Mouse (Mus musculus) heart, embryonic 11.5 days (tissue): ENCODE measurements around the gene Cacna2d1. TPM values are rescaled to one million over a fixed set of nuclear protein-coding genes. Genes with fewer than 3 reads are reported as not detected.

Experiments used
- ATAC-seq: fragments of 200-750 bp; cut with Nextera tagmentation; replicated peaks from 2 replicates; pipeline ENCODE4 v1.8.0; 2017; ENCODE audit warnings: moderate library complexity; ENCODE audit not compliant: insufficient number of reproducible peaks, low FRiP score, low TSS enrichment
- H3K27ac ChIP-seq: fragments of 300-500 bp; sonication (generic); 2 replicates; pipeline ENCODE4 v1.5.1; 2014; ENCODE audit warnings: mild to moderate bottlenecking, low read depth, low read length
- H3K27me3 ChIP-seq: fragments of 300-500 bp; sonication (generic); 2 replicates; pipeline ENCODE4 v1.6.1; 2014; ENCODE audit warnings: mild to moderate bottlenecking, low read length, mixed read lengths; ENCODE audit not compliant: control insufficient read depth, insufficient read depth
- H3K36me3 ChIP-seq: fragments of 300-500 bp; sonication (generic); 2 replicates; pipeline ENCODE4 v1.6.1; 2014; ENCODE audit warnings: mild to moderate bottlenecking, low read length, moderate library complexity, mixed read lengths; ENCODE audit not compliant: control insufficient read depth, insufficient read depth
- H3K4me1 ChIP-seq: fragments of 300-500 bp; sonication (generic); 2 replicates; pipeline ENCODE4 v1.6.1; 2014; ENCODE audit warnings: low read length; ENCODE audit not compliant: control insufficient read depth, insufficient read depth
- H3K4me2 ChIP-seq: fragments of 300-500 bp; sonication (generic); 2 replicates; pipeline ENCODE4 v1.6.1; 2014; ENCODE audit warnings: mild to moderate bottlenecking, moderate library complexity
- H3K4me3 ChIP-seq: fragments of 300-500 bp; sonication (generic); 2 replicates; pipeline ENCODE4 v1.5.1; 2014; ENCODE audit warnings: low read depth, low read length
- H3K9ac ChIP-seq: fragments of 300-500 bp; sonication (generic); 2 replicates; pipeline ENCODE4 v1.6.1; 2014; ENCODE audit warnings: mild to moderate bottlenecking, low read depth, low read length, moderate library complexity
- H3K9me3 ChIP-seq: fragments of 300-500 bp; sonication (generic); replicated peaks from 2 replicates; pipeline ENCODE4 v1.6.1; 2016; ENCODE audit warnings: low read length; ENCODE audit not compliant: control insufficient read depth
- WGBS: fragments of 180-500 bp; shearing (Covaris S2); extraction: QIAGEN DNeasy Blood & Tissue Kit; methylation state at CpG from one replicate; pipeline ENCODE4 v1.1.7; 2014; ENCODE audit not compliant: insufficient replicate concordance; 5-methylcytosine and 5-hydroxymethylcytosine counted together
- polyA plus RNA-seq: library from polyadenylated mRNA; unstranded; fragments of >200 nt; fragmentation: Nextera tagmentation; extraction: Ambion mirVana; gene quantifications from 2 replicates; pipeline ENCODE4 v1.2.1, GENCODE M21; 2014

The Cacna2d1 gene
- polyA plus RNA-seq, 1 experiment from 2014 or later = 17.9 TPM

DNA sequence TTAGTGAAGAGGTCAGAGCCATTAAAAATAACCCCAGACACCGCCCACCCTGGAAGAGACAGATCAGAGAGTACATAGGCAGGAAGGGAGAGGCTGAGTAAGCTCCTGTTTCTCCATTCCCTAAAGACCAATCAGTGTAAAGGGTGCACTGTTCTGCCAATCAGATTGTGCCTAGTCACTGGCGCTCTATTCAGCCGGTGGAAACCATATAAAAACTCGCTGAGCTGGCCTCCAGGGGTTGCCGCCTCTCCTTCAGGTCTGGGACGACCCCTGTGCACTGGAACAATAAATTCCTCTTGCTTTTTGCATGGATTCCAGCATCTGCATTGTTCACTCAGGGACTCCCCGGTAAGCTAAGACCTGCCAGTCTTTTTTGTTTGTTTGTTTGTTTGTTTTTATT, 246.6 kb downstream of the Cacna2d1 start:
- no peak for ATAC-seq
- peaks cover 8% of the 10 kb centered on the region for H3K4me1 ChIP-seq
- H3K27me3 ChIP-seq = no peaks in the 10 kb centered on the region
- no peak overlapping the region for H3K9ac ChIP-seq
- no peak overlapping the region for H3K27ac ChIP-seq
- no peaks in the 10 kb centered on the region for H3K9me3 ChIP-seq
- H3K4me3 ChIP-seq = no peak overlapping the region
- H3K4me2 ChIP-seq = no peak overlapping the region
- no peaks in the 10 kb centered on the region for H3K36me3 ChIP-seq
- 82% methylated on average over 7 of the region's 7 CpGs for WGBS

DNA sequence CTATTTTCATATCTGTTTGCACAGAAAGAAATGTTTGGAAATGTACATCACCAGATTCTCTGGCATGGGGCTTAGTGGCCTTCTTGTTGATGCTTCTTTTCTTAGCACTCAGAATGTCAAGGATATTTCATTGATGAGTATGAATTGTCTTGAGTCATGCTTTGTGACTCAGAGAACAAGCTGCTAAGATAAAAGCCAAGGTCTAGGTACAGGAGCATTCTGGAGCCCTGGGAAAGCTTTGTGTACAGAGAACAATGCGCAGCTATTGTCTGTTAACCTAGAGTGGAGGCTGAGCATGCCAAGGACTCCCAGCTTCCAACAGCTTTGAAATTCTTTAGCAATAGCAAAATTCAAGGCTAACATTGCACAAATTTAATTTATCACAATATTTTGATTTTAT, 249.6 kb downstream of the Cacna2d1 start:
- peaks cover 8% of the 10 kb centered on the region for H3K4me1 ChIP-seq
- H3K27ac ChIP-seq = no peak overlapping the region
- H3K4me3 ChIP-seq = no peak overlapping the region
- WGBS = 88% methylated on average over 1 of the region's 1 CpGs
- no peaks in the 10 kb centered on the region for H3K36me3 ChIP-seq
- no peak overlapping the region for H3K9ac ChIP-seq
- H3K27me3 ChIP-seq = no peaks in the 10 kb centered on the region
- no peaks in the 10 kb centered on the region for H3K9me3 ChIP-seq
- H3K4me2 ChIP-seq = no peak overlapping the region
- no peak for ATAC-seq

DNA sequence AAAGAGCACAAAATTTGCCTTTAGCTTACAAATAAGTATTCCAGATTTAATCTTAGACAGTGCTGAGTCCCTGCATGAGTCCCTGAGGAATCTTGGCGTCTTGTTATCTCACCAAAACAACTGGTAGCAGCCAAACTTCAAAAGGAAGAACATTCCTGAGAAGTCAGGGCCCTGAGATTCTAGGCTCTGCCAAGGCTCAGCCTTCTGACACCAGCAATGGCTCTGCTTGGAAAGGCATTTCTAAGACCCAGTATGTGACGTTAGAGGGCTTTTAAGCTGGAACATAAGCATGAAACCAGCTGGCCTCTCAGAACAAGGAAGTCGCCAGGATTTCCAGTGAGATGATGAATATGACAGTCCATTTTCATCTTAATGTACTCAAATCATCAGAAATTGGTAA, 253.4 kb downstream of the Cacna2d1 start:
- Histone ChIP-seq H3K9me3 (no peaks in the 10 kb centered on the region), H3K4me1 (peaks cover 4% of the 10 kb centered on the region), H3K27me3 (no peaks in the 10 kb centered on the region), H3K4me3 (no peak overlapping the region), H3K27ac (no peak overlapping the region), H3K9ac (no peak overlapping the region), H3K4me2 (no peak overlapping the region), H3K36me3 (no peaks in the 10 kb centered on the region)
- ATAC-seq = no peak
- WGBS = 13% methylated on average over 3 of the region's 3 CpGs

DNA sequence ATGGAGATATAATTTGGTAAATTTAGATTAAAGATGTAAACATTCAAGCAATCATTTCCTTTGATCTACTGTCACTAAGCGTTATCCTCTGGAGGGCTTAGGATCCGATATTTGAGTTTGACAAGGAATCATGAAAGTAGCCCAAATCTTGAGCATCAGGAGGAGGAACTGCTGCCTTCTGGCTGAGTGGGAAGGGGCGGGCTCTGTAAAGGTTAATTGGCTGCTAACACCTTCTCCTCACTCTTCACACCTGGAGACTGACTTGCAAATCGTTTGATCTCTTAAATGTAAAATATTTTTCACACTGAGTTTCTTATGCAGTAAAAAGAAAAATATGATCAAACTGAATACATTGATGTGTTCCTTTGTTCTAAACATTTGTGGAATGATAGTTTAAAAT, 255.4 kb downstream of the Cacna2d1 start:
- Histone ChIP-seq H3K9me3 (no peaks in the 10 kb centered on the region), H3K36me3 (no peaks in the 10 kb centered on the region), H3K9ac (no peak overlapping the region), H3K27ac (no peak overlapping the region), H3K4me2 (no peak overlapping the region), H3K4me3 (no peak overlapping the region), H3K4me1 (no peaks in the 10 kb centered on the region), H3K27me3 (no peaks in the 10 kb centered on the region)
- no peak for ATAC-seq
- WGBS = 48% methylated on average over 4 of the region's 4 CpGs

DNA sequence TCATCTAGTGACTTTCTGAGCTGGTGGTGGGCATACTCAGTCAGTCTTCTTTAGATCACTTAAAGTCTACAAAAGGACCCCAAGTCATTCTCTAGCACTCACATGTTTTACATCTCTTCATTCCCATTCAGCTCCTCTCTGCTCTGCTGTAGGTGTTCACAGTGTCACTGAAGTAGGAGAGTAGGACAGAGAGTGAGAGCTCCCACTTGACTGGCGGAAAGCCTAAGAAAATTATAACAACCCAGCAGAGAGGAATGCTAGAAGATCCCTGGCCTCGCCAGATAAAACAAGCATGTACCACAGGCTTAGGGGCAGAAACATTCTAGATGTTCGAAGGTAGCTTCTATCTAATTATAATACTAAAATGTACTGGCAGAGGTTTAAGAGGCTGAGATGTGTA, 256.7 kb downstream of the Cacna2d1 start:
- H3K27me3 ChIP-seq = no peaks in the 10 kb centered on the region
- no peak for ATAC-seq
- H3K4me2 ChIP-seq = no peak overlapping the region
- H3K9me3 ChIP-seq = no peaks in the 10 kb centered on the region
- no peaks in the 10 kb centered on the region for H3K4me1 ChIP-seq
- no peak overlapping the region for H3K27ac ChIP-seq
- H3K9ac ChIP-seq = no peak overlapping the region
- H3K4me3 ChIP-seq = no peak overlapping the region
- WGBS = 85% methylated on average over 3 of the region's 3 CpGs
- H3K36me3 ChIP-seq = no peaks in the 10 kb centered on the region

DNA sequence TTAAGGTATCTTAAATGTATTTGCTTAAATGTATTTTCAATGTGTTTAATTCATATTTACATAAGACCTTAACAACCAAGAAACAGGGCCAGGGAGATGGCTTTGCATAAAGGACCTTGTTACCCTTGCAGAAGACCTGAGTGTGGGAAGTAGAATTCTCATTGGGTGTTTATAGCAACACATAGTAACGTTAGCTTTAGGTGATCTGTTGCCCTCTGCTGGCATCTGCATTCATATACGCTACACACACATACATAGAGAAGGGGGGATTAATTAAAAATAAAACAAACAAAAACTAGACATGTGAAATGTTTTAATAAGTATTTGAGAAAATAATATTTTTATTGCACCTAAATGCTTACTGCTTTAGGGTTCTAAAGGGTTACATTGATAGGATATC, 265.3 kb downstream of the Cacna2d1 start:
- H3K27me3 ChIP-seq = no peaks in the 10 kb centered on the region
- H3K27ac ChIP-seq = no peak overlapping the region
- no peak for ATAC-seq
- H3K4me2 ChIP-seq = no peak overlapping the region
- WGBS = 48% methylated on average over 2 of the region's 2 CpGs
- no peak overlapping the region for H3K9ac ChIP-seq
- no peaks in the 10 kb centered on the region for H3K9me3 ChIP-seq
- H3K4me1 ChIP-seq = no peaks in the 10 kb centered on the region
- no peaks in the 10 kb centered on the region for H3K36me3 ChIP-seq
- H3K4me3 ChIP-seq = no peak overlapping the region

DNA sequence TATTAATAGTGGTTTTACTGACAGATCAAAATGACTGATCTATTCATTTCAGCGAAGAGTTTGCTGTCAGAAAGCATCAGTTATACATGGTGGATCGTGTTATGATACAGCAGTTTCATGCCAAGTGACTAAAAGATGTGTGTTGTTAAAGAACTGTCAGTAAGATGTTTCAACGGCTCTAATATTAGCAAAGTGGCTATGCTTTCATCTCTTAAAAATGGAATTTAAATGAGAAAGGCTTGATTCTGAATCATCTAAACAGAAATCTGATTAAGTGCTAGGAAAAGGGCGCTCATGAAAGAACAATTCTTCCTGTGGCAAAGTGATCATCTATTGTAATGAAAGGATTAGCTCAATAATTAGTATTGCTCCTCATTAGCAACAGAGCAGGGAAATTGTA, 287.5 kb downstream of the Cacna2d1 start:
- no peak overlapping the region for H3K4me2 ChIP-seq
- H3K4me1 ChIP-seq = no peaks in the 10 kb centered on the region
- no peaks in the 10 kb centered on the region for H3K9me3 ChIP-seq
- no peaks in the 10 kb centered on the region for H3K27me3 ChIP-seq
- H3K27ac ChIP-seq = no peak overlapping the region
- no peak overlapping the region for H3K9ac ChIP-seq
- H3K4me3 ChIP-seq = no peak overlapping the region
- 84% methylated on average over 4 of the region's 4 CpGs for WGBS
- no peak for ATAC-seq
- no peaks in the 10 kb centered on the region for H3K36me3 ChIP-seq

DNA sequence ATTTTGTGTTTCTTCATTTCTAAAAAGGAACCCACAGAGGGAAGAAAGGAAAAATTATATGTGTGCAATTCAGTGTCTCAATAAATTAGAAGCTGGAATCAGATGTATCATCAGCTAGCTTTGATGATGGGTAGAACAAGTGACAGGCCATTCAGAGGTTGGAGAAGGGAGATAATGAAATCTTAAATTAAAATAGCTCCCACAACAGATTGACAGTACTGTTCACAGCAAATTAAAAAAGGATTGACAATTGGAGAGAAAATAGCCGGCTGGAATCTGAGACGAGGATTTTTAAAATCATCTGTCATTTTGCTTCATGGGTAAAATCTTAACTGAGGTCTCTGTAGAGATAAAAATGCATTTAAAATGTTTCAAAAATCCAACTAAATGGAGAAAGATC, 290.9 kb downstream of the Cacna2d1 start:
- no peak for ATAC-seq
- no peak overlapping the region for H3K9ac ChIP-seq
- WGBS = 72% methylated on average over 2 of the region's 2 CpGs

DNA sequence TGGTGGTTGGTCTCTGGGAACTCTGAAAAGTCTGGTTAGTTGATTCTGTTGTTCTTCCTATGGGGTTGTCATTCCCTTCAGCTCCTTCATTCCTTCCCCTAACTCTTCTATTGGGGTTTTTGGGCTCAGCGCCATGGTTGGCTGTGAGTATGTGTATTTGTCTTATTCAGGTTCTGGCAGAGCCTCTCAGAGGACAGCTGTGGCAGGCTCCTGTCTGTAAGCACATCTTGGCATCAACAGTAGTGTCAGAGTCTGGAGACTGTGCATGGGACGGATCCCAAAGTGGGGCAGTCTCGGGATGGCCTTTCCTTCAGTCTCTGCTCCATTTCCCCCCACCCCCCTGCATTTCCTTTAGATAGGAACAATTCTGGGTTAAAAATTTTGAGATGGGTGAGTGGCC, 294.9 kb downstream of the Cacna2d1 start:
- Histone ChIP-seq H3K27me3 (no peaks in the 10 kb centered on the region), H3K4me1 (no peaks in the 10 kb centered on the region), H3K36me3 (no peaks in the 10 kb centered on the region), H3K27ac (no peak overlapping the region), H3K9me3 (no peaks in the 10 kb centered on the region), H3K4me3 (no peak overlapping the region), H3K9ac (no peak overlapping the region), H3K4me2 (no peak overlapping the region)
- ATAC-seq = no peak
- 80% methylated on average over 3 of the region's 3 CpGs for WGBS

More for the DNA sequence above, 290.9 kb downstream of the Cacna2d1 start:
- Histone ChIP-seq H3K27ac (no peak overlapping the region), H3K36me3 (no peaks in the 10 kb centered on the region), H3K4me3 (no peak overlapping the region), H3K27me3 (no peaks in the 10 kb centered on the region), H3K4me2 (no peak overlapping the region), H3K9me3 (no peaks in the 10 kb centered on the region), H3K4me1 (no peaks in the 10 kb centered on the region)
